Mouse (Mus musculus) ES-E14 (cell line): ENCODE data around the gene Crybg2.

Experiments used
- CHD2 ChIP-seq: IDR thresholded peaks from 2 replicates; pipeline ENCODE4 v1.6.1; 2014; ENCODE audit warnings: mild to moderate bottlenecking, low read depth, low read length, inconsistent platforms
- HCFC1 ChIP-seq: IDR thresholded peaks from 2 replicates; pipeline ENCODE4 v1.6.1; 2012; ENCODE audit warnings: low read length, inconsistent platforms, borderline replicate concordance; ENCODE audit not compliant: insufficient read depth
- MAFK ChIP-seq: IDR thresholded peaks from 2 replicates; pipeline ENCODE4 v1.6.1; 2014; ENCODE audit warnings: mild to moderate bottlenecking, low read depth, low read length, inconsistent platforms; ENCODE audit not compliant: insufficient read depth
- ZC3H11A ChIP-seq: IDR thresholded peaks from 2 replicates; pipeline ENCODE4 v1.6.1; 2012; ENCODE audit warnings: low read depth, mild to moderate bottlenecking, inconsistent platforms, low read length, borderline replicate concordance
- ZNF384 ChIP-seq: IDR thresholded peaks from 2 replicates; pipeline ENCODE4 v1.6.1; 2012; ENCODE audit warnings: low read depth, low read length, inconsistent platforms

- TF ChIP-seq ZC3H11A, result no peak
- no peak for TF ChIP-seq ZNF384
- no peak for TF ChIP-seq MAFK
- no peak for TF ChIP-seq CHD2
- TF ChIP-seq HCFC1, result no peak
Observed at GRCm38 (mm10) chr4:134113356-134113994, 52.9 kb downstream of the Crybg2 start.
